In genomic region chr1:176814591-176815062, GRCm38 (mm10) we compare ENCODE assay signal across 8 mouse cellular contexts. TPM values are rescaled to one million over a fixed set of nuclear protein-coding genes. Genes with fewer than 3 reads are reported as not detected.
DNase-seq lines count a peak whose midpoint lies in the region; ATAC-seq and TF ChIP-seq lines count a peak whose summit lies in the region.

TSS of gene Sdccag8 (plus strand) at chr1:176814660.

- no peak for TF ChIP-seq CTCF in heart, adult 2 months (IDR thresholded peaks at IDR 0.05)

- H3K4me3 ChIP-seq in embryonic facial prominence, embryonic 13.5 days: peak within 1 kb of the TSS; percentile 92
- peak within 1 kb of the TSS; percentile 77 for H3K4me3 ChIP-seq in heart, adult 2 months
- H3K4me3 ChIP-seq in limb, embryonic 13.5 days: peak within 1 kb of the TSS; percentile 93
- peak within 1 kb of the TSS; percentile 91 for H3K4me3 ChIP-seq in midbrain, embryonic 16.5 days (ENCODE audit: low read depth, low read length)

- no peaks in the 10 kb centered on the region for H3K9me3 ChIP-seq in embryonic facial prominence, embryonic 13.5 days
- H3K9me3 ChIP-seq in limb, embryonic 13.5 days: no peaks in the 10 kb centered on the region
- H3K9me3 ChIP-seq in midbrain, embryonic 16.5 days (replicated peaks; ENCODE audit: control insufficient read depth, low read length, poor library complexity, severe bottlenecking): no peaks in the 10 kb centered on the region

- under 1% methylated on average over 25 of the region's 25 CpGs for WGBS in embryonic facial prominence, embryonic 13.5 days
- under 1% methylated on average over 25 of the region's 25 CpGs for WGBS in heart, adult 2 months
- under 1% methylated on average over 25 of the region's 25 CpGs for WGBS in limb, embryonic 13.5 days
- under 1% methylated on average over 25 of the region's 25 CpGs for WGBS in midbrain, embryonic 16.5 days

- ATAC-seq in embryonic facial prominence, embryonic 13.5 days (ENCODE audit: insufficient number of reproducible peaks, insufficient read depth, low FRiP score, low TSS enrichment, low read depth): peak; percentile 95
- ATAC-seq in limb, embryonic 13.5 days (ENCODE audit: low FRiP score, low read depth): peak; percentile 95
- peak; percentile 97 for ATAC-seq in midbrain, embryonic 16.5 days

- H3K27ac ChIP-seq in embryonic facial prominence, embryonic 13.5 days: peak within 1 kb of the TSS; percentile 98
- H3K27ac ChIP-seq in heart, adult 2 months: peak within 1 kb of the TSS; percentile 98
- H3K27ac ChIP-seq in limb, embryonic 13.5 days: peak within 1 kb of the TSS; percentile 98
- peak within 1 kb of the TSS; percentile 99 for H3K27ac ChIP-seq in midbrain, embryonic 16.5 days (ENCODE audit: low read length)

- H3K4me1 ChIP-seq in embryonic facial prominence, embryonic 13.5 days: peaks cover 11% of the 10 kb centered on the region
- H3K4me1 ChIP-seq in heart, adult 2 months (ENCODE audit: control insufficient read depth, insufficient read depth, low read length): peaks cover 7% of the 10 kb centered on the region
- H3K4me1 ChIP-seq in limb, embryonic 13.5 days: peaks cover 24% of the 10 kb centered on the region
- H3K4me1 ChIP-seq in midbrain, embryonic 16.5 days (ENCODE audit: control insufficient read depth, insufficient read depth, low read length): peaks cover 20% of the 10 kb centered on the region

- H3K4me2 ChIP-seq in embryonic facial prominence, embryonic 13.5 days: peak within 1 kb of the TSS; percentile 77
- peak within 1 kb of the TSS; percentile 78 for H3K4me2 ChIP-seq in limb, embryonic 13.5 days (replicated peaks)
- H3K4me2 ChIP-seq in midbrain, embryonic 16.5 days (ENCODE audit: low read length): peak within 1 kb of the TSS; percentile 71

- H3K79me2 ChIP-seq in heart, adult 2 months (replicated peaks; ENCODE audit: control insufficient read depth, insufficient read depth, low read length): no peaks in the 10 kb centered on the region; the same call in 1 of the 2 replicates

- H3K27me3 ChIP-seq in embryonic facial prominence, embryonic 13.5 days: no peaks in the 10 kb centered on the region
- no peaks in the 10 kb centered on the region for H3K27me3 ChIP-seq in heart, adult 2 months (ENCODE audit: control insufficient read depth, insufficient read depth, low read length)
- no peaks in the 10 kb centered on the region for H3K27me3 ChIP-seq in limb, embryonic 13.5 days
- H3K27me3 ChIP-seq in midbrain, embryonic 16.5 days (ENCODE audit: control insufficient read depth, insufficient read depth, low read depth, low read length): no peaks in the 10 kb centered on the region

- TF ChIP-seq POLR2A in heart, adult 2 months (IDR thresholded peaks at IDR 0.05; ENCODE audit: insufficient read depth, low read depth, low read length): peak; percentile 84

- DNase-seq in 3134 (ENCODE audit: extremely low read depth, insufficient read length, low spot score): peak; percentile 96
- DNase-seq in adrenal gland, postnatal 36 days: peak; percentile 94 to 95
- DNase-seq in heart, adult 2 months: peak; percentile 90 to 97
- DNase-seq in kidney, adult 8-10 months: peak; percentile 95 to 96
- DNase-seq in spleen, postnatal 10 days (ENCODE audit: low spot score in 2 of 2): peak; percentile 78 to 93

- no peaks in the 10 kb centered on the region for H3K36me3 ChIP-seq in embryonic facial prominence, embryonic 13.5 days
- H3K36me3 ChIP-seq in heart, adult 2 months (ENCODE audit: control insufficient read depth, insufficient read depth, low read length): peaks cover 4% of the 10 kb centered on the region; the same call in 1 of the 2 replicates
- no peaks in the 10 kb centered on the region for H3K36me3 ChIP-seq in limb, embryonic 13.5 days
- no peaks in the 10 kb centered on the region for H3K36me3 ChIP-seq in midbrain, embryonic 16.5 days (ENCODE audit: control insufficient read depth, insufficient read depth, low read length)

- H3K9ac ChIP-seq in embryonic facial prominence, embryonic 13.5 days: peak within 1 kb of the TSS; percentile 92
- peak within 1 kb of the TSS; percentile 77 for H3K9ac ChIP-seq in heart, adult 2 months (ENCODE audit: low read depth, low read length)
- H3K9ac ChIP-seq in limb, embryonic 13.5 days: peak within 1 kb of the TSS; percentile 94
- peak within 1 kb of the TSS; percentile 99 for H3K9ac ChIP-seq in midbrain, embryonic 16.5 days (ENCODE audit: low read depth, low read length)

- intact Hi-C loops in heart, adult 2 months (cut with DNase I): loop anchor here (2.0 kb wide), 1 partner anchor 16 kb away; no protein-coding TSS in a partner anchor

- peak; percentile 22; the same call in 1 of the 2 replicates for TF ChIP-seq EP300 in heart, adult 2 months (IDR thresholded peaks at IDR 0.05; ENCODE audit: insufficient read depth, low read depth, low read length)

RNA-seq across cellular contexts. Expression of gene Sdccag8, which starts in this region (rescaled TPM):
- total RNA-seq in adrenal gland, postnatal 36 days (2021): 10 to 100 TPM; 11.3 to 11.9 TPM
- polyA plus RNA-seq in embryonic facial prominence, embryonic 13.5 days (2015; fragmentation: Nextera tagmentation; extraction: Ambion mirVana): 19.1 and 19.6 TPM in 2 replicates
- total RNA-seq in heart, adult 2 months (2021): 1 to 10 TPM; 3.5 to 4.6 TPM
- 2.6 and 4.1 TPM in 2 replicates for polyA plus RNA-seq in heart, adult 2 months (2012; rRNA removed)
- polyA plus RNA-seq in limb, embryonic 13.5 days (2015; fragmentation: Nextera tagmentation; extraction: Ambion mirVana): 15.5 and 19.8 TPM in 2 replicates
- polyA plus RNA-seq in midbrain, embryonic 16.5 days (2015; fragmentation: Nextera tagmentation; extraction: Ambion mirVana): 25.6 and 27.4 TPM in 2 replicates

Comparison
In these comparisons a context has a peak if more than half of its experiments do, and no peak if none do; other contexts are left out.
1. Peak in every context shown above with its lines: DNase-seq, ATAC-seq, H3K4me3 ChIP-seq and H3K27ac ChIP-seq.